Mouse (Mus musculus) liver (tissue): ENCODE results near the gene Zfp575.
A peak's percentile ranks its signal among the peaks of the same experiment; 100 is the strongest.

ENCODE experiments used
- DNase-seq: peaks from one replicate; pipeline ENCODE4 v3.0.0-alpha.2; 2020; ENCODE audit warnings: mixed read lengths

The Zfp575 gene

DNA sequence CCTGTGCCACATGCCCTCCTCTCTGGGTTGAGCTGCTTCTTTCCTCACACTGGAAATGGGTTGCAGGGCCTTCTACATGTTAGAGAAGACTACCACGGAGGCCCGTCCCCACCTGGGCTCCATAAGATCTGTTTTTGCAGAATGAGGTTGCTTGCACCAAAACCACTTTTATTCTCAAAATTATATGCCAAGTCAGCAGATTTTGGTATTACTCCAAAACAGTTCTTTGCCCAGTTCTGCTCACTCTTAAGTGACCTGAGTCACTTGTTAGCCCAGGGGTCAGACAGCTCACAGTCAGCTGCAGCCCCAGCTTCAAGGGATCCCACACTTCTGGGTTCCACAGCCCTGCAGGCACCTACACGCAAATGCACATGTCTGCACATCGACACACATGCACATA, 26.0 kb downstream of the Zfp575 start:
- DNase-seq, result no peak

DNA sequence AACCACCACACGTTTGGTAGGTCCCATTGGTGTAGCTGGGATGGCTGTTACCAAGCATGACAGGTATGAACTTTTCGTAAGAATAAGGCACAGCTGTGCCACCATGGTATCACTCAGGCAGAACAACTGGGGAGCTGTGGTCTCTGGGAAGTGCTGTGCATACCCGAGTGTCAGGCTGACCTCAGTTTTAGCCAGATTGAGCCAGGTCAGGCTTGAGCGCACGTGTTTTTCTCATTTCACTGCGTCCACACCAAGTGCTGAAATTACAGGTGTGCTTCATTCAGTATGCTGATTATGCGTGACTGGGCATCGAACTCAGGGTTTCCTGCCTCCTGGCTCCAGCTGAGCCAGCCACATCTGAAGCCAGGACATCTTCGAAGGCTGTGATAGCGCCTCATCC, 31.7 kb downstream of the Zfp575 start:
- DNase-seq, result no peak

DNA sequence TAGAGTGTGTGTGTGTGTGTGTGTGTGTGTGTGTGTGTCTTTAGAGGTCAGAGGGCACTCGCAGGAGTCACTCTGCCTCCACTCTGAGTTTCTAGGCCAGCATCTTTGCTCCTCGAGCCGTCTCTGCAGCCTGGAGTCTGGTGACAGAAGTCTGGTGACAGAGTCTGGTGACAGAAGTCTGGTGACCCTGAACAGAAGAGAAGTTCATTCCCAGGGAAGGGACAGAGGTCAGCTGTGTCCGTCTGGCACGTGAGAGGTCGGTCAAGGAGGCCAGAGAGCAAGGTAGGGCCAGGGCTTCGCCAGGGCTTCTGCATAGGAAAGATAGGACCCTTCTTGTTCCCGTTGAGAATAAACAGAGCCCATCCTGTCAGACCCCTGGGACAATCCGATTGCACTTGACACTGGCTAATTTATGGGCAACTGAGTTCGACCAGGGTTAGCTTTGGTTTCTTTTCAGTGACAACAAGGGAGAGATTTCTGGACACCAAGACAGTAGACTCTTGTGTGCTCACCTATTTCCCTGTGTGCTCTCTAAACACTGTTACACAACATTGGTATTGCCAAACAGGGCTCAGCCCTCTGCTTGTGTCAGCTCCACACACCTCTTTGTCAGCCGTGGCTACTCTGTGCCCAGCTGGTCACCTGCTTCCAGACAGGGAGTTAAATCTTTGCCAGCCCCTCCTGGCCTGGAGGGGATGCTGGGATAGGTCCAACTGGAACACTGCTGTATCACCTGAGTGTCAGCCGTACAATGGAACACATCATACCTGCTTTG, 35.3 kb downstream of the Zfp575 start:
- DNase-seq, result no peak

DNA sequence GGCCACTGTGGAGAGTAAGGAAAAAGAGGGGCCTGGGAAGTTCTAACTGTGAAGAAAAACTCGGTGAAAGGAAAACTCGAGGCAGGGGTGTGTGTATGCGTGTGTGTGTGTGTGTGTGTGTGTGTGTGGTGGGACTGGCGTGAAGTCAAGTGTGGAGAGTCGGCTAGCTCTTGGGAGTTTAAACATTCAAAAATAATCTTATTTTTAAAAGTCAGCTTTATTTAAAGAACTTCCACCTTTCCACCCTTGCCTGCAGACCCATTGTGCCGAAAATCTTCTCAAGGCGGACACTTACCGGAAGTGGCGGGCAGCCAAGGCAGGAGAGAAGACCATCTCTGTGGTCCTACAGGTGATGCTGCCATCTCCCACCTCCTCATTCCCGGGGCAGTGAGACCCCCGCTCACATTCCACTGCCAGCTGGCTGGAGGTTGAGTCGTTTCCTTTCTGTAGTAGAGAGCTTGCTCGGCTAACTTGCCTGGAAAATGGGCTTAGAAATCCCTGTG, 39.9 kb downstream of the Zfp575 start:
- no peak for DNase-seq

DNA sequence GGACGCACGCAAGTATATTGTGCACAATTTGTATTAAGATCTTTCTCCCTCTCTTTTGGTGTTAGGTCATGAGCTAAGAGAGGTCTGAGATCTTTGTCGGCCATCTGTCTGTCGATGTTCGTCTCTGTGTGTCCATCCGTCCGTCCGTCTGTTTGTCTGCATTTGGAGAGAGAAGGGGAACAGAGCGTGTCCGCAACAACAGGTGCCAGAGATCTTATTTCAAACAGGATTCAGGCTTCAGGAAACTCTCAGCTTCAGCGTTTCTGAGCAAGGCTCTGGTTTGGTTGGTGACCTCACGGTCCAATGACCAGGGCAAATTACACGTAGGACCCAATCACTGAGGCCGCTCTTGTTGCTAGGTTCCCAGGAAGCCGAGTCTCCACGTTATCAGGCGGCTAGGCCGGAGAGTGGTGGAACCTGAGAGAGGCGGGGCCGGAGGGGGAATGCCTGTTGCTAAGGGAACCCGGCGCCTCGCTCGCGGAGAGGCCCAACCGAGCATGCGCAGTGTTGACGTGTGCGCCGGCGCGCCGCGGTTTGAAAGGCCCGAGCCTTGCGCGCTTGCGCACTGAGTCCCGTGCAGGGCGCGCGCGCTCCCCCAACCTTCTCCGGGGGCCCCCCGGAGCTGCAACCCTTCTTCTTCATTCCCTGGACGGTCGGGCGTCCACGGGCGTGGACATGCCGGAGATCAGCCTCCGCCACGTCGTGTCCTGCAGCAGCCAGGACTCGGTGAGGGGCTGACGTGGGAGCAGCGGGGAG, 40.6 kb downstream of the Zfp575 start:
- peak; percentile 99 for DNase-seq

DNA sequence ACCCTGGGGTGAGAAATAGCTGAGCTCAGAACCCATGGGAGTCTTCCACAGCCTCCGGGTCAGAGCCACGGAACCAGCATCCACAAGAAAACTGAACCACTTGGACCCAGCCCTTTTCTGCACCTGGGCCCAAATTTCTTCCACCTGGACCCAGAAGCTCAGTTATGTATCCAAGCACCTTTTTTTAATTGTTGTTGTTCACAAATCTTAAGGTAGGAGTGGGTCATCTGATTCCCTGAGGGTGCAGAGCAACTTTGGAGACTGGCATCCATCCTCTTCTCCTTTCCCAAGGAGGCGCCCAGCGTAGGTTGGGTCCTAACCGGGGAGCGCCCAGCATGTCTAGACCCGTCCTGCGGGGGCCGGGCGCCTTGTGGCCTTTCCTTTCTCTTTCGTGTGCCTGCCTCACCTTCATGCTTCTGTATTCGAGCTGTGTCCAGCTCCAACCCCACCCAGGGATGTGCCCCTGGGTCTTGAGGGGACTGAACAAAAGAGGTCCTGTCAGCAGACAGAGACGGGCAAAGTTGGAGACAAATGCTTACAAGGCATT, 41.3 kb downstream of the Zfp575 start, which contains the start of the genes Pinlyp and Xrcc1:
Gene Pinlyp (minus strand): TSS at position 51 of the 547 bp plus-strand sequence.
Gene Xrcc1 (plus strand): TSS at position 222 of the 547 bp plus-strand sequence.
- no peak for DNase-seq

DNA sequence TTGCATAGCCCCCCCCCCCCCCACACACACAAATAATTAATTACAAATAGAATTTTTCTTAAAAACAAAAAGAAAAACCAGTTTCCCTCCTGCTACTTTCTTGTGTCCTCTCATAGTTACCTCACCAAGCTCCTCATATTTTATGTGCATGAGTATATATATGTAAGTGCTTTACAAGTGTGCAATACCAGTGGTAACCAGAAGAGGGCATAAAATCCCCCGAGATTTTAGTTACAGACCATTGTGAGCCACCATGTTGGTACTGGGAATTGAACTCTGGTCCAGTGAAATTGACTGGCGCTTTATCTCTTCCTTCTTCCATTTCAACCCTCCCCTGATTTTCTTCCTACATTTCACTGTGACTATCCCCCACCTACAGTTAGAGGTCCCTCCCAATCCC, 42.9 kb downstream of the Zfp575 start:
- DNase-seq, result no peak

DNA sequence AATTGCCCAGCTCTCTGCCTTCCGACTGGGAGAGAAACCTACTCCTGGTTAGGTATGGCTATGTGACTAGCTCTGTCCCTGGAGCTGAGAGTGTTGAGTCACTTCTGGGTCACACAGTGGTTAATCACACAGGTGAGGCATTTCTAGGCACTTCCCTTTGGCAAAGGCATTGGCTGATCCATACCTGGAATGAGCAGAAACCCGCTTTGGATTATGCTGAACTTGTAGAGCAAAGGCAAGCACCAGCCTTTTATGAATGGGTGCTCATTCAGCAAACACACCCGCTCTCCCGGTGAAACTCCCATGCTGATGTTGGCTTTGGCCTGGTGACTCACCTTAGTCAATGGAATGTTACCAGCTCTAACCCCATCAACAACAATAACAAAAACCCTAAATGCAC, 47.8 kb downstream of the Zfp575 start:
- no peak for DNase-seq

DNA sequence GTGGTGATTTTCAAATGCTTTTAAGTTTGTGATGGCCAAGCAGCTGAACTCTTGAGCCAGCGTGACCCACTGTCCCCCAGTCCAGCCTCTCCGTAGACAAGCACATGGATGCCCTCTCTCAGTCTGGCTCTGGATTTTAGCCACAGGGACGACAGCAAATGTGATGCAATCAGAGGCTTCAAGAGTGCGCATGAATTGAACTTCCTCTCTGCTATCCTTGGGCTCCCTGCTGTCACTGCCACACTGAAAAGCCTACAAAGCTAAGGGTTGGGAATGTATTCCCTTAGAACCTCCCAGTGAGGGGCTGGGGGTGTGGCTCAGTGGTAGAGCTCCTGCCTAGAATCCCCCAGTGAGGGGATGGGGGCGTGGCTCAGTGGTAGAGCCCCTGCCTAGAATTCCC, 48.7 kb downstream of the Zfp575 start:
- DNase-seq, result no peak

DNA sequence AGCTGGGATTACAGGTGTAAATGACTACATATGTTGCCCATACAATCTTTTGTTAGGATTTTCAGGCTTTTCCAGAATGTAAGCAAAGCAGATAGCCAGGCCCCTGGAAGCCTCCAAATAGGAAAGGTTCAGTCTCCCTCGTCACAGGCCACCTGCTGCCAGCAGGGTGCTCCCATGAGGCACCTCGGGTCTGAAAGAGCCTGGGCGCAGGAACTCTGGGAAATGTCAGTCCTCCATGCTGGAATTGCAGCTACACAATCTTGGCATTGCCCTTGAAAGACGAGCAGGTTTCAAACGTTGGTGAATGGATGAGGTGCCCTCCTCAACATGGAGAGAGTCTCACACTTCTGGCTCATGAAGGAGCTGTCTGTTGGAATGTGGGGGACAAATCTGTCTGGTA, 49.3 kb downstream of the Zfp575 start:
- no peak for DNase-seq

DNA sequence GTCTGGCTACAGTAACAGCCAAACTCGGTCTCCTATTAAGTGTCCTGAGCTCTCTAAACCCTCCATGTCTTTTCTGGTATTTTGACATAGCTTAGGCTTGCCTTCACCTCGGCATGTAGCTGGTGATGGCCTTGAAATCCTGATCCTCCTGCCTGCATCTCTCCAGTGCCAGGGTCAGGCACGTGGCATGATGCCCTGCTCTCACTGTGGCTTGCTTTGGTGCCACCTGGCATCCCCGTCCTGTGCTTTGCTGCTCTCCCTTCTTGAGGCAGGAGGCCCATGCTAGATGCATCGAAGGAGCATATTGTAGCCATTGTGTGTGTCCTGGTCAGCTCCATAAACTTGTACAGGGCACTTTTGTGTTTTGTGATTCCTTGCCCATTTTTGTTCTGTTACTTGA, 49.9 kb downstream of the Zfp575 start:
- no peak for DNase-seq

DNA sequence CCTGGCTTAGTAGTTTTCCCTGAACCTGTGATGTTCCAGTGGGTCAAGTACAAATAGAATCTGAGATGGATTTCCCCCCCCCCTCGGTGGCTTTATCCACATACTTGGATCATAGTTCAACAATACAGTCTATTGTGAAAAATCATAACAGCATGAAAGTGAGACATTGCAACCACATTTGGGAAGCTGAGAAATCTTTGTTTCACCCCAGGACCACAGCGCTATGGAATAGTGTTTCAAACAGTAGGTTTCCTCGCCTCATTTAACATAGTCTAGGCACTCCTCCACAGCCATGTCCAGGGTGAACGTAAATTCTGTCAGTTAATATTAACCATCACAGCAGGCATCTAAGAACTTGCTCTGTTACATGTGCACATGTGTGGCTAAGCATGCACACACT, 50.4 kb downstream of the Zfp575 start:
- DNase-seq, result no peak

DNA sequence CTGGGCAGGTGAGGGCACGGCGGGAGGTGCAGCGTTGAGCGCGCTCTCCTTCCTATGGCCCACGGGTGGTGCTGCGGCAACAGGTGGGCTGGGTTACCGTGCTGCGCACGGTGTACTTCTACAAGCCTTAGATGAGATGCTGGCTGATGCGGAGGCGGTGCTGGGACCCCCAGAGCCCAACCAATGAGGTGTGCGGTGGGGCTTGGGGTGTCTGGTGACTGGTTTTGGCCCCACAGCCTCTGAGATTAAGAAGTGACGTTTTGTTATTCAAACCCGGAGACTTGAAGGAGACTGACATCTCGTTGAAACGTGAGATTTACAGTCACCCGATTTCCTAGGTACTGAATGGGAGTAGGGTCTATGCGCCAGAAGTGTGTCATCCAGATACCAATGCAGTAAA, 53.1 kb downstream of the Zfp575 start:
- no peak for DNase-seq
